Mouse (Mus musculus): ENCODE data around the gene Nat9. TPM values are rescaled to one million over a fixed set of nuclear protein-coding genes. Genes with fewer than 3 reads are reported as not detected.

The Nat9 gene
- total RNA-seq, 2 experiments from 2014 or later = 17.8 to 25.5 TPM

DNA sequence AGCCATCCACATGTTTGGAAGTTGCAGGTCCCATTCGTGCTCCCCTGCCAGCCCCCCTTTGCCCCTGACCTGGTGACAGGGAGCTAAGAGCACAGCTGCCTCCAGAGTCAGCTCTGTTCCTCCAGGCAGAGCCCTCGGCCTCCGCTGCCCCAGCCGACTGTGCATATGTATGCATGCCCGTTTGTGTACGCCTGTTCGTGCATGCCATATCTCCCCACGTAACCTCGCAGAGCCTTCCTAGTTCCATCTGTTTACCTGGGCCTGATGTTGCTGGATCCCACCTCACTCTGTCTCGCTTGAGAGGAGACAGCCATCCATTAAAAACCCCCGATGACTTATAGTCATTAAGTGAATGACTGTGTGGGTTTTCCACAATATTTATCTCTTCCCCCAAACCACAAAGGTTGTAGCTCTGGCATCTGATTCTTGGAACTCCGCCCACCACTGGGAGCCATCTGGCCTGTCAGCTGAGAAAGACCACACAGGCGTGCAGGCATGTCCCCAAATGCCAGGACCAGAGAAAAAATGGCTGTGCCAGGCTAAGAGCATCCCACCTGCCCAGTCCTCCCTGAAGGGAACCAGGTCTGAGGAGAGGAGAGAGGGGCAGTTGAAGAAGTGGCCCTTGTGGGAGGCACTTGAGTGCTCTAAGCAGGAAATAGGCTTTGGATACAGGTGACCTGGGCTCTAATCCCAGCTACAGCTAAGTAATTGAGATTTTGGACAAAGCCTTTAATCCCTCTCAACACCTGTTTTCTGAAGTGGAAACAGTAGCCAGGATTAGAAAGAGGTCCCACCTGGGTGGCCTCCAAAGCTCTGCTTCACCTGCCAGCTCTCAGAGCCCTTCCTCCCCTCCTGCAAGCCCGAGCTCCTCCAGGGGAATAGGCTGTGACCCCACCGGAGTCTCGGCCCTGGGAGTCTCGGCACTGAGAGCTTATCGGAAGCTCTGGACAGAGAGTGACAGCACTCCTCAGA is 30.1 kb upstream of the Nat9 start:
- ATAC-seq (replicated peaks; ENCODE audit: poor library complexity) = no peak; the same call in 1 of the 2 replicates

DNA sequence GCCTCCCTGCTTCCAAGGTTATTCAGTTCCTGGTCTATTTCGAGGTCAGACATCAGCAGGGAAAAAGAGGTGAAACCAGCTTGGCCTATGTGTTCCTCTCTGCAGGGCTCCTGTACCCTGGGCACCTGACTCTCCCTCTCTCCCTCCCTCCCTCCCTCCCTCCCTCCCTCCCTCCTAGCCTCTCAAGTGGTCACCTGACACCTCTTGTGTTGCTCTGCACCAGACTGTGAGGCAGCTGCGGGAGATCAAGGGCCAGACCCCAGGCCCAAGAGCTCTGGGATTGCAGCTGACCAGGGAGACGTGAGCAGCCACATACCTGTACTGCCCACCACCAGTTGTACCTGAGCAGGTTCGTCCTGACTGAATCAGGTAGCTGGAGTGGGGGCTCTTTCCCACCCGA is 27.5 kb upstream of the Nat9 start:
- no peak for ATAC-seq (replicated peaks; ENCODE audit: poor library complexity)

DNA sequence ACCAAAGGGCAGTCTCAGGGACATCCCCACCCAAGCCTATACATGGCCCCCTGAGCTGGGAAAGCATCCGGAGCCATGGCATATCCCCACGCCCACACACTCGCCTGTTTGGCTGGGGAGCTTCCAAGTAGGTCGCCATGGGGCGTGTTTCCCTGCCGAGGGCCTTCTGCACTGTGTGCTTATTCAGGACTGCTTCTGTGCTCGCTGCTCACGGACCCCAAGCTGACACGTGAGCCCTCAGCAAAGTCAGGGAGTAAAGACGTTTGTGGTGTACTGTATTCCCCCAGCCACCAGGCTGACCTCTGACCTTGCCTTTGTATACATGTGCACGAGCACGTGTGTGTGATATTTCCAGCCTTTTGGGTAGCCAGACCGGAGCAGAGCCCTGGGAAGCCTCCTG is 24.5 kb upstream of the Nat9 start:
- ATAC-seq (replicated peaks; ENCODE audit: poor library complexity) = no peak

DNA sequence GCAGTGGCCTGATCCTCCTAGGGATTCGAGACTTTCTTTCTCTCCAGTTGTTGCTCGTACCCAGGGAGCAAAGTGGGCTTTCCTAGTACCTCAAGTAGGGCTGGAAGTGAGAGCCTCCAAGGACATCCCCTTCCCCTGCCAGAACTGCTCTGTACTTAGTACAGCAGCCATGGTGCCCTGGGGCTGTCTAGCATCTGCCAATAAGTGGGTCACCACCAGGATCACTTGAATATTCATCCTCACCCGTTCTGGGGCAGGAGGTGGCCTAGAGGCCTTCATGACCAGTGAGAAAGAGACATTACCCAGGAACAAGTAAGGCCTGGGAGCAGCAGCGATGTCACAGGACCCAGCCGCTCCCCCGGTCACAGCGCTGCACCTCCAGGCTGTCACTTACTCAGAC is 22.3 kb upstream of the Nat9 start:
- no peak for ATAC-seq (replicated peaks; ENCODE audit: poor library complexity)

DNA sequence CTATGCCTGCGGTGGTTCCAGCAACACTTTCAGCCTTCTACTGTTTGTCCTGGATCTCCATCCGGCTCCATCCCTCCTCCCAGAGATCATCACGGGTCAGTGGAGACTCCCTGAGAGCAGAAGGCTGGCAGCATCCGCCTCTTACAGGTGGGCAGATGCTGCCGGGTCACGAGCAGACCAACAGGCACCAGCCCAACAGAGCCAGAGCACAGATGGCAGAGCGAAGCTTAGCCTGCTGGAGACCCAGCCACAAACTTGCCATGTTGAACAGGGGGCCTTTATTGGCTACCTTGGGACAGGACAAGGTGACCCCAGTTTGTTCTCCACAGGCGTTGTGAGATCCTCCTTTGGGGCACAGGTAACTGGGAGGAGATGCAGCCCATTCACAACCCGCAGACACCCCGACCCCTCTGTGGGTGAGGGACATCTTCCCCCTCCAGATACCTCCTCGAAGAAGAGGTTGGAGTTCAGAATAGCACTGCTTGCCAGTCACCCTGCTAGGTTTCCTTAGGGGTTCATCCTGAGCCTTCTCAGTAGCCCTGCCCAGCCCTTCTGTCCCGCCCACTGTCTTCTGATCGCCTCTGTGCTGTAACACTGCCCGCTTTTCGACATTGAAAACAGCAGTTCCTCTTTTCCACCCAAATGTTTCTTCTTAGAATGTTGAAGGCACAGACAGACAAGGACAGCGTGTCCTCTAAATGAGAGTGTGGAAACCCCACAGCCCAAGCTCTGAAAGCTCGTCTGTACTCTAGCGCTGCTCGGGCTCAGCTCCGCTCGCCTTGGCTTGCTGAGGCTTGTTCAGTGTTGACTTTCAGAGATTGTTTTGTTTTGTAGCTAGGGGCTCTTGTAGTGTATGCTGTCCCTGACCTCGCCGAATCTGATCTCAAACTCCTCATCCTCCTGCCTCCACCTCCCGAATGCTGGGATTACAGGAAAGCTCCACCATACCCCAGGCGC is 21.4 kb upstream of the Nat9 start:
- peak; percentile 84 for ATAC-seq (replicated peaks; ENCODE audit: poor library complexity)

DNA sequence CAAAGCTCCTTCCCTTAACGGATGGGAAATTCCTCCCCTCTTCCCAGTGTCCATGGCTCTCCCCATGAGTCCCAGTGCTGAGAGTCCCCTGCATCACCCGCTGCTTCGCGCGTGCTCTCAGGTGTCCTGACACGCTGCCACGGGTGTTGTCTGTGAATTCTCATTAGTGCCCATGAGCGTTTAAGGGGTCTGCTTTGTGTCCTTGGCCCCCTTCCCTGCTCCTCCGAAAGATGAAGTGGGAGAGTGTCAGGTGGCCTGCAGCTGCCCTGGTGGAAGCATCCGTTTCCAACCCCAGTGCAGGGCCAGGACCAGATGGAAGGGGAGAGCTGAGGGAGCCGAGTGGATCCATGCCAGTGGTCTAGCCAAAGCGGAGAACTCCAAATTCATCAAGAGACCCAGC is 20.5 kb upstream of the Nat9 start:
- no peak for ATAC-seq (replicated peaks; ENCODE audit: poor library complexity)

DNA sequence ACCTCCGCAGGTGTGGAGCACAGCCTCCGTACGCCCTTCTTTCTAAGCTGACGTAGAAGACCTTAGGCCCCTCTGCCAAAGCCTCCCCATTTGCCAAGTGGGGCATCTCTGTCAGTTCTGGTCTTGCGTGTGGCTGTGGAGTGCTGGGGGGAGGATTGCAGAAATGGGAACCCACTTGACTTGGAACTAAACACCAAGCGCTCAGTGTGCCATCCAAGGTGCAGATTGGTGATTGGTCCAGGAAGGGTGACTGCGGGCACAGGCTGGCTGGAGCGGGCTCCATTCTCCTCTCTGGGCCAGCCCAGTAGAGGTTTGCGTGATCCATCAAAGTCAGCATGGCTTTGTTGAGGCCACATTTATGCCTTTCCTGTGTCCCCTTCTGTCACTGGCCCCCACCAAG is 15.1 kb upstream of the Nat9 start:
- no peak for ATAC-seq (replicated peaks; ENCODE audit: poor library complexity)

DNA sequence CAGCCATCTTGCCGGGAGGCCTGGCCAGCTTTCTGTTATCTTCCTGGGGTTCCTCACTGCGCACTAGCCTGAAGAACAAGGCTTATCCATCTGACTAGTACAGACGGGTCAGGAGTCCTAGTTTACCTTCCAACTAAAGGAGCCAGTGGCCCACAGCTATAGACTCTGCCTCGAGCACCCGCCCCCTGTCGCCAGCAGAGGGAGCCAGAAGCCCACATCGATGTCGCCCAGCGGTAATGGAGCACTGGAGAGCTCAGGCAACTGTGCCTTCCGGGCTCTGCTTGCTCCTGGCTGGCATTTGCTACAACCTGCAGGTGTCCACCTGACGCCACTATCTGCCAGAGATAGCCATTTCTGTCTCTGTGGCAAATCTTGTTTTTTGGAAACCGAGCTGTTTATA is 14.7 kb upstream of the Nat9 start:
- peak; percentile 97 for ATAC-seq (replicated peaks; ENCODE audit: poor library complexity)

DNA sequence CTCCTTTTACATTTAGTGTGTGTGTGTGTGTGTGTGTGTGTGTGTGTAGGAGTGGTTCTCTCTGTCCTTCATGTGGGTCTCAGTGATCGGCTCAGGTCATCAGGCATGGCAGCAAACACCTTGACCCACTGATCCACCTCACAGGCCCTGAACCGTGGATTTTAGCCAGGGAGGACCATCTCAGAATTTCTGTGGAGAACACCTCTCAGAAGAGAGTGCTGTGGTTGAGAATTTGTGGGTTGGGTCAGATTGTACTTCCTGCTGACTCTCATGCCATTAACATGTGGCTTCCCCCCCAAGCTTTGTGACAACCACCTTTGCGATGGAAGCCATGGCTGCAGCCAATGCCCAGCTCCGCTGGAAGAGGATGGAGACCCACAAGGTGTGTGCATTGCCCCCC is 12.9 kb upstream of the Nat9 start:
- ATAC-seq (replicated peaks; ENCODE audit: poor library complexity) = no peak

DNA sequence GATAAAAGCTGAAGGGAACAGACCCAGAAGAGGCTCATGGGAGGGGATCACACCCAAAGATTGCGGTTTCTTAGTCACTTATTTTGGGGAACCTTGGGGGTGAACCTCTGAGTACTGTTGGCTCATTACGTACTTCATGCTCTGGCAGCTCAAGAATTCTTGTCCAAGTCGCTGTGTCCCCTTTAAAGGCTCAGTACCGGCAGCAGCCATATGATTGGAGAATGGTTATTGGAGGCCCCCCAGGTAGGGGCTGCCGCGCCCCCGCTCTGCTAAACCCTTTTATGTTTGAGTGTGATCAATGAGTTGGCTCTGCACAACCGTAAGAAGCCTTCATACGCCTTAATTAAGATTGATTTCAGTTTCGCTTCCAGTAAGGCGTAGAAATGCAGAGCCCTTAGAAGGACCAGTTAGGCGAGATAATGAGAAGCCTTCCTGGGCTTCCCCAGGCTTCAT is 11.3 kb upstream of the Nat9 start:
- ATAC-seq (replicated peaks; ENCODE audit: poor library complexity) = no peak

DNA sequence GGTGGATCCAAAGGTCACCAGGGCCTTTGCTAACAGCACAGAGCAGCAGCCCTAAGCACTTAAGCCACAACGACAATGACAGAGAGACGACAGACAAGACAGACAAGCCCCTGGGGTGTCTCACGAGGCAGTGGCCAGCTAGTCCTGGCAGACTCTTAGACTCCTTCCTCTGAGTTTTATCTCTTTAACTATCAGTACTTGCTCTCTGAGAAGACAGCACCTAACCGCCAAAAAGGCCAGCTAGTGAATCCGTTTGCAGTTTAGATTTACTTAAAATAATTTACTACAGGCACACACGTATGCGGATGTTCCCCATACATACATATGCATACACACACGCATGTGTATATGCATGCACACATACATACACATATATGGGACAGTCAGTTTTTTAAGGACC is 9.9 kb upstream of the Nat9 start:
- ATAC-seq (replicated peaks; ENCODE audit: poor library complexity) = no peak

DNA sequence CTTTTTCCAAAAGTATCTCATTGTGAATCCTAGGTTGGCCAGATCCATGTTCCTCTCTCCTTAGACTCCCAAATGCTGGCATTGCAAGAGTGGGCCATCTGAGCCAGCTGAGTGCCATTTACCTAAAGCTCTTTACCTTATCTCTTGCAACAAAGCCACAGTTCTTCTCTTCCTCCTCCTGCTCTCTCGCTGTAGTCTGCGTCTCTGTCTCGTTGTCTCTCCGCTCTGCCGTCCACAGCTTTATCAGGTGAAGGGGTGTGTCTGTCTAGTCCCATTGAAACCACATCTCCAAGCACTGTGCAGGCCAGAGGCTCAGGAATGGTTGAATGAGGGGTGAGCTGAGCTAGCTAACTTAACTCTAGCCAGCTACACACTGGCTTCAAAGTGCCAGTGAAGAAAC is 8.3 kb upstream of the Nat9 start:
- peak; percentile 85 for ATAC-seq (replicated peaks; ENCODE audit: poor library complexity)

DNA sequence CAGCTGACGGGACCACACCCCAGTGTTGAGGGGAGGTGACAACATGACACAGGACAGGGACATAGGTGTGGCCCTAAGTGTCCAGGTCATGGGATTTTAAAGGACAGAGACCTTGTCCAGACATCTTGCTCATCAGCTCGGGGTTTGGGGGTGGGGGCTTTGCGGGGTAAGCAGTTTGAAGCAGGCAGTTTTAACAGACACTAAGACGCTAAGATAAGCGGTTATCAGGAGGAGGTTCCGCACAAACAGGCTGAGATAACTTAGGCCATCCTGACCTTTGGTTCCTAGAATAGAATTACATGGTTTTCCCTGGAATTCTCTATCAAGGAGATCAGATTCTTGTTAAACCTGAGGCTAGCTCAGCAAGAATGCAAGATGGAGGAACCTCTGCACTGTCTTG is 7.0 kb upstream of the Nat9 start:
- no peak for ATAC-seq (replicated peaks; ENCODE audit: poor library complexity)

DNA sequence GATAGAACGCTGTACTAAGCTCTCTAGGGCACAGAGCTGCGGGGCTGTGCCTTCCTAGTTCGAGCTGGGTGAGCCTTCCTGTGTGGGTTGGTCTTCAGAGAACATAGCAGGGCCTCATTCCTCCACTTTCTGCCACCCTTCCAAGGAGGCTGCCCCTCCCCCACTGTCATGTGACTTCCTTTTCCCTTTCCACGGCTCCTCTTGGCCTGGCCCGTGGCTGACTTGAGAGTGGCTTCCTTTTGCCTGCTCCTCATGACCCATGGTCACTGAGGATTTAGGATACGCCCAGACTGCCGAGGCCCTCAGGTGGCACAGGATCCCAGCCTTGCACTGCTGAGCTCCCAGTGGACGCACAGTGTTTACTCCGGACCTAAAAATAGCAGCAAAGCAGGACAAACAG is 4.5 kb upstream of the Nat9 start:
- no peak for ATAC-seq (replicated peaks; ENCODE audit: poor library complexity)

DNA sequence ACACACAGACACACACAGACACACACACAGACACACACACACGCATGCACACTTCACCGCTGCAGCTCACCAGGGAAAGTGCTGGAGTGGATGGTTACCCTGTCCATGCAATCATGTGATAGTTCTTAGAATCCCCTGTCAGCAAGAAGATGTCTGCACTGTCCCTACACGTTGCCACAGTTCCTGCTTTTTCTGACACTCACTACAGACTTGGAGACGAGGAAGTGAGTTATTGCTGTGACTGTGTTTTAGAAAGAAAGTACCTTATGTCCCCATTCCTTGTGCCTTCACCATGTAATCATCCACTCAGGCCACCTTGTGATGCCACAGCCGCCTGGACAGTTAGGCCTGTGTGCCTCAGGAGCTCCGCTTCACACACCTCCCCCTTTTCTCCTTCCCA is 1.6 kb upstream of the Nat9 start:
- peak; percentile 22 for ATAC-seq (replicated peaks; ENCODE audit: poor library complexity)

DNA sequence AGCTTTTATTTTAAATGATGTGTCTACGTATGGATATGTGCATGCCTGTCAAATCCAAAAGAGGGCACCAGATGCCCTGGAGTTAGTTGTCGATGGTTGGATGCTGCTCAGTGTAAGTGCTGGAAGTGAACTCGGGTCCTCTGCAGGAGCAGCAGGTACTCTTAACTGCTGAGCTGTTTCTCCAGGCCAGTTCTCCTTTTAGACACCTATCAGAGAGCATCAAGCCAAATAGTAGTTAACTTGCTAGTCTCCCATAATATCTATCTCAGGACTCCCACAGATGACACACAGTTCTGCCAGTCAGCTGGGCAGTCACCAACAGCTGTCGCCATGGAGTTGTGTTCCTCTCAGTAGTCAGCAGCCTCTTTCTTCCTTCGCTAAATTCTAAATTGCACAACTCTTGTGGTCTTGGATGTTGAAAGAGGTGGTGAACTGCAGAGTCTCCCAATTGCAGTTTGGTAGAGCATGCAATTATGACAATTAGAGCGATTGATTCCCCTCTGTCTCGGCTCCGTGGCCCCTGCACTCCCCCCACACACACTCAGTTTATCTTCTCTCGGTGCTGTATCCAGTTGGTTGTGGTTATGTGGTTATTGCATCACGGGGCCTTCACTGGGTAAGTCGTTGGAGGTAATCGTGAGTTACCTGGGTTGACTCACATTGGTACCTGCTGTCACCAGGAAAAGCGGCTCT is 1.0 kb upstream of the Nat9 start:
- peak; percentile 53 for ATAC-seq (replicated peaks; ENCODE audit: poor library complexity)

DNA sequence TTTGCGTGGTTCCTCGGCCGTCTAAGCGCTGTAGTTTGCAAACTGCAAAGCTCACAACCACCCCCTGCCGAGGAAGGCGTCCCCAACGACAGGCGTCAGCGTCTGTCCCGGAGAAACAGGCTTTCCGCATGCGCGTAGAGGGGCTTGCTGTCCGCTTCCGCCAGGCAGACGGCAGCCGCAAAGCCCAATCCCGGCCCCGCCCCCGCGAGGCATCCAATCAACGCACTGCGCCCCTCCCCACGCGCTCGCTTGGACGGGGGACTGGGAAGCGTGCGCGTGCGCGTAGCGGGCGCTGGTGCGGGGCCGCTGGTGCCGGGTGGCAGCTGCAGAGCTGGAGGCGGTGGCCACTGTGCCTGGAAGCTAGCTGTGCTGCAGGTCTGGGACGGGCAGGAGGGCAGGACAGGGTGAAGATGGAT is 427 bp downstream of the Nat9 start, which contains the start of gene Tmem104:
TSS of gene Tmem104 (plus strand) at position 264 of the 416 bp plus-strand sequence.
- peak; percentile 81 for ATAC-seq (replicated peaks; ENCODE audit: poor library complexity)

DNA sequence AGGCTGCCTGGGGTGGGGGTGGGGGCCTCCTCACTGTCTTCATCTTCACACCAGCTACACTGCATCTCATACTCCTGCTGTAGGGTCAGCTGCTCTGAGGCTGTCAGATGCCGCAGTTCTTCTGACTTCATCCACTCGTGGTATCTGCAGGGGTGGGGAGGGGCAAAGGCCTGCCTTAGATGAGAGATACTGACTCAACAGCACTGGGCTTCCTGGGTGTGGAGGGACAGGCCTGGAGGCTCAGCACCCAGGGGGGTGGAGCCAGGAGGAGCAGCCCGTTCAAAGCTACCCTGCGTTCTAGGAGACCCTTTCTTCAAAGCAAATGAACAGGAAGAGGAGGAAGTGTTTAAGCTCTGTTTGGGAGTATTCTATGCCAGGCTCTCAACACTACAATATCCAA is 2.7 kb downstream of the Nat9 start:
- no peak for ATAC-seq (replicated peaks; ENCODE audit: poor library complexity)

DNA sequence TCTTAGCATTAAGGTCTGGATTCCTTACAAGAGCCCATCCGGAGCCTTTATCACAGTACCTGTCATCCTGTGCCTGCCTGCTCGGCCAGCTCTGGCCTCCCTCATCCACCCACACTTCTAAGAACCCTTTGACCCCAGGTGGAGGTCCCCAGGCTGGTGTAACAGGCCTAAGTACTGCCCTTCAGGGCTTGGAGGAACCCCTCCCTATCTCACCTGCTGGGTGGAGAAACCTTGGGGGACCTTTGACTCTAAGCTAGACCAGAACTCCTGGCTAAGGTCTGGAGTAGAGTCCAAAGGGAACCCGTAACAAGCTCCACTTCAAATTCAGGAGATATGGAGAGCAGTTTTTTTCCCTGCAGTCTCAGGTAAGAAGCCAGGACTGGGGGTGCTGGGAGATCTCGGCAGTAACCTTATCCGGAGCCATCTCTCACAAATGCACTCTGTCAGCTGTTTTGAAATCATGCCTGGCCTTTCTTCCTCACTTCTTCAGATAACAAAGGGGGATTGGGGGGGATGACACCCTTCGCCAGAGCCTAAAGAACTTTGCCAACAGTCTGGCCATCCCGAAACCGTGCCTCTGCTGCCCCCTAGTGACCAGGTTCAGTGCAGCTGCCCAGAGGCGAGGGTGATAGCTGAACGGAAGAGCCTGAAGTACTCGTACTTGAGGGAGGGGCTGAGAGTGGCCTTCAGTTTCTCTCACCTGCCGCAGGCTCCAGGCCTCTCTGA is 5.6 kb downstream of the Nat9 start:
- ATAC-seq (replicated peaks; ENCODE audit: poor library complexity) = peak; percentile 66

DNA sequence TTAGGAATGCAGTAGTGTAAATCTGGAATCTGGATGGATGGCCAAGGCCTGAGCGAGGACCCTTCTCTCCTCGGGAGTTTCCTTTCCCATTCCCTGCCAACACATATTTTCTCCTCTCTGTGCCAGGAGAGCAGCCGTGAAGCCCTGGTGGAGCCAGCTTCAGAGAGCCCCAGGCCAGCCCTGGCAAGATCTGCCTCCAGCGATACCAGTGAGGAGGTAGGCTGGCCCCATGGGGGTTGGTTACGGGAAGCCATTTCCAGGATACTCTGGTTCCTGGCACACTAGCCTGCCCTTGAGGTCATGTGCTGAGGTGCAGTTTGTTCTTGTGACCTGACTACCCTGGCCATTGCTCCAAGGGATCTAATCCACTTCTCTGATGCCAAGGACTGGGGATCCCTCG is 7.8 kb downstream of the Nat9 start:
- ATAC-seq (replicated peaks; ENCODE audit: poor library complexity) = no peak
